Mouse (Mus musculus) MN1 (cell line): ENCODE measurements around the gene Il27ra.

Experiments used
- DNase-seq: peaks from one replicate; pipeline ENCODE4 v3.0.0-alpha.2; 2016; ENCODE audit warnings: low spot score

Il27ra gene

GRCm38 (mm10) chr8:84042066-84042947 lies at the start of gene Il27ra:
Gene Il27ra (minus strand): TSS chr8:84042589.
- DNase-seq, result peak; percentile 91

GRCm38 (mm10) chr8:84090585-84090984 lies 48.2 kb upstream of the Il27ra start:
- DNase-seq, result peak; percentile 45

DNA sequence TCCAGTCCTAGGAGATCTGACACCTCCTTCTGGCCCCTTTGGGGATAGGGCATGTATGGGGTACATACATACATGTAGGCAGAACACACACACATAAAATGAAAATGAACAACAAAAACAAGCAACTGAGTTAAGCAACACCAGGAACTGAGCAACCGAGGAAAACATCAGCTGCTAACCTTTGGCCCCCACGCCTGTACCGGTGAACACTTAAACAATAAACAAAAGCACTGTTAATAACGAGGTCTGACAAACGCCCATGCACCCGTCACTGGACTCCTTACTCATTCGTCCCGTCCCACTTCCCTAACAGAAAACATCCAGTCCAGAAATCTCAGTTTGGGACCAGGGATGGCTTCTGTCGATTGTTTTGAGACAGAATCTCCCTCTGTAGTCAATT lies 46.9 kb upstream of the Il27ra start:
- no peak for DNase-seq

DNA sequence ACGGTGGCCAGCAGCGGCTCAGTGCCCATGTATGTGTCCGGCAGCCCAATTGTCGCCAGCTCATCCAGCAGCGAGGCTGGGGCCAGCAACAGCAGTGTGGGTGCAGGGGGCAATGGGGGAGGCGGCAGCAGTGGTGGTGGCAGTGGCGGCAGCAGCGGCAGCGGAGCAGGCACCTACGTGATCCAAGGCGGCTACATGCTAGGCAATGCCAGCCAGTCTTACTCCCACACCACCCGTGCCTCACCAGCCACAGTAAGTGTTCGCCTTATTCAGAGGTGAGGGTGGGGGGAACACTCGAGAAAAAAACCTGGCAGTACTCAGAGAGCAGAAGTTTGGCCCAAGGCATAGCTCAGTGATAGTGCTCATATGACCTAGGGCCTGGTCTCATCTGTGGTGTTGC lies 45.4 kb upstream of the Il27ra start:
- DNase-seq, result no peak

- DNase-seq, result no peak
Observed at GRCm38 (mm10) chr8:84087156-84087555, 44.8 kb upstream of the Il27ra start.

DNA sequence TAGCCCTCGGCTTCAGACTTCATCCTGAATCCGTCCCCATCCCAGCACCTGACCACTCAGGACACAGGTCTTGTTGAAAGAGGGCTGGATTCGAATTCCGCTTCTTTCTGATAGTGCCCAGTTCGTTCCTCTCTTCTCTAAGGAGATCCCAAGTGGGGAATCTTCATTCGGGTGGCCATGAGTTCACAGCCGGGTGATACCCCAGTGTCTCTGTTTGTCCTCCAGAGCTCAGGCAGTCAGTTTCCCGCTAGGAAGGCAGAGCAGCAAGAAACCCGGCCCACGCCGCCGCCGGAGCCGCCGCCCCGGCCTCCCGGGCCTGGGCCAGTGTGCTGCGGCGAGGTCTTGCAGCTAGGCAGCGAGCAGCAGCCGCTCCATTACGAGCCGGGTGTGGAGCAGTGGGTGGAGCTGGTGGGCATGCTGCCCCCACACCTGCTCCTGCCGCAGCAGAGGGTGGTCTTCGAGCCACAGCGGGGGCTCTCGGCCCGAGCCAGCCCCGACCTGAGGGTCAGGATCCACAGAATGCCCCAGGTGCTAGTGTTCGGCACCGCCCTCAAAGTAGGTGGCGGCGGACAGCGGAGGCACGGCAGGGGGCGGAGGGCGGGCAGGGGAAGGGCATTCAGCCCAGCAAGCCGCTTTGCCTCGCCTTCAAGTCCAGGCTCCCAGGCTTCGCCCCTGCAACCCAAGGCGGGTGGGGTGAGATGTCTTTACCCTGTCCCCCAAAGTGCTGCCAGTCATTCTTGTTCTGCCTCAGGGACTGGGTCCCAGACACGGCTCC lies 42.1 kb upstream of the Il27ra start:
- DNase-seq, result no peak

DNA sequence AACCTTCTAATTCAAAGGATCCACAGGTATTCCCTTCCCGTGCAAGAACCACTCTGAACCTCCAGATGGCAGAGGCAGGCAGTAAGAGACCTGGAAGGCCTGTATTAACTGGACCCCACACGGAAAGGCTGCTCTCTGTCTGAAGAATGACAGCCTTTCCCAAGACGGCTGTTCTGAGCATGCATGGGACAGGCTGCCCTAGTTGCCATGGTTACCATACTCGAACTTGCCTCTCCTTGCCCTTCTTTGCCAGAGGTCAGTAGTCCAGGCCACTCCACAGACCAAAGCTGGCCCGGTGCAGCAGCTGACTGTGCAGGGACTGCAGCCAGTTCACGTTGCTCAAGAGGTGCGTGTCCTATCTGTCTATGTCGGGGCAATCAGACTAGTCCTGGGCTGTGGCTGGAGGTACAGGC lies 41.4 kb upstream of the Il27ra start:
- DNase-seq, result peak; percentile 83

- DNase-seq, result no peak
Observed at GRCm38 (mm10) chr8:84079206-84079605, 36.8 kb upstream of the Il27ra start.

GRCm38 (mm10) chr8:84076849-84077248 lies 34.5 kb upstream of the Il27ra start:
- DNase-seq, result no peak

DNA sequence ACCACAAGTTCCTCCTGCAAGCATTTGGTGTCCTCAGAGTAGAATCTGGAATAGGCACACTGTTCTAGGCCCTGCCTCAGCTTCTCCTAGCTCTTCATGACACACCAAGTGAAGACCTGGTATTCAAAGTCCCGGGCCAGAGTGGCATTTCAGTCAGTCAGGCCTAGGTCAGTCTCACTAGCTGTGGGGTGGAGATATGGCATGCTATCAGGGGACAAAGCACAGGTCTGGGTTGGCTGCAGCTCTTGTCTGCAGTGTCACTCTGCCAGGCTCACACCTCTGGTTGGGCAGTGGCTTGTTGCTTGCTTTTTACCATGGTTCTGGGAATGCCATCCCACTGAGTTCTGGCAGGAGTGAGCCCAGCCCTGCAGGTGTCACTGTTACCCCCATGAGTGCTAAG lies 34.0 kb upstream of the Il27ra start:
- no peak for DNase-seq

DNA sequence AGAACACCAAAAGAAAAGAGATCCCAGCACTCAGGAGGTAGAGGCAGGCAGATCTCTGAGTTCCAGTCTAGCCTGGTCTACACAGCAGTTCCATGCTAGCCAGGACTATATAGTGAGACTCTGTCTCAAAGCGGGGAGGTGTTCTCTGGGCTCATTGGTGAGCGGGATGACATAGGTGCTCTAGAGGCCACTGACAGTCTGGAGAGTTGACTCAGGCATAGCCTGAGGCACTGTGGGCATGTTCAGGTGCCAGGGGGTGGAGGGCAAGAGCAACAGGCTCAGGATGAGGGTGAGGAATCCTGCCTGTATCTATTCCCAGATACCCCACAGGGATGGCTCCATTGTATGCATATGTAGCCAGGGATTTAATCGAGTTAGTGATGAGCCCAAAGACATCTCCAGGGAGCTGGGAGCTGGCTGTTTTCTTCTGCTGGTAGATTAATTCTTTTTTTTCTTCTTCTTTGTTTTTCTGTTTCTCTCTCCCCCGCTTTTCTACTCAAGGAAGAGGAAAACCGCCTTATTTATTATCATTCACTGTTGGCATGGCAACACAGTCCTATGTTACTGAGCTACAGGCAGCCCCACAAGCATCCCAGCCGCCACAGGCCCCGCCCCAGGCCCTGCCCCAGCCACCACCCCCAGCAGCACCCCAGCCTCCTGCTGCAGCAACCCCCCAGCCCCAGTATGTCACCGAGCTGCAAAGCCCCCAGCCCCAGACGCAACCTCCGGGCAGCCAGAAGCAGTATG lies 31.0 kb upstream of the Il27ra start:
- peak; percentile 55 for DNase-seq

DNA sequence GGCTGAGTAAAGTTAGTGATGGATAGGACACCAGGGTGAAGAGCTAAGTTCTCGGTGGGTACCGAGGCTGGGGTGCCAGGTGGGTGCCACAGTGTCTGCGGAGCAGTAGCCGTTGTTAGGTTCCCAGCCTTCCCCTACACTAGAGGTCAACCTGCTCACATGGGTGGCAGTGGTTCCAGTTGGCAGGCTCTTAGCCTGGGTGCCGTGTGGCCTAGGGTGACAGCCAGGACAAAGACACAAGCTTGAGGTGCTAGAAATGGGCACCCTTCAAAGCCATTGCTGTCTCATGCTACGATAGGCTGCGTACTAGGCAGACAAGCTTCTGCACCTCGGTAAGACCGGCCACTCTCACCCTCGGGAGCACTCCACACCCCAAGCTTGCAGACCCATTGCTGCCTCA lies 29.9 kb upstream of the Il27ra start:
- DNase-seq, result no peak

DNA sequence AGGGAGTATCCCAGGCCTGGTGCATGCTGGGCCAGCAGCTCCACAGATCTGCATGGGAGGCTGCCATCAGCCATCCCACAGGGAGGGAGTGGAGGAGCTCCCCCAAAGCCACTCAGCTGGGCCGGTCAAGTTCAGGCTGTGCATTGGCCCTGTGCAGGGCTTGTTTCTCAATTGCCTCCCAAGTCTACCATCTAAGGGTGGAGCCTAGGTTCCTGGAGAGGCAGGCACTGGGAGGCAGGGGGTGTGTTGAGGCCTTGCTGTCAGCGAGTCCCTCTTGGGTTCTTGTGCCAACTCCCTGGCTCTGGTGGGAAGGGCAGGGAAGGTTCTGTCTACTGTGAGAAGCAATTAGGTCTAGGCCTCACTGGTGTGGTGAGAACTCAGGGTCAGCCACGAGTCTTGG lies 29.5 kb upstream of the Il27ra start:
- no peak for DNase-seq

DNA sequence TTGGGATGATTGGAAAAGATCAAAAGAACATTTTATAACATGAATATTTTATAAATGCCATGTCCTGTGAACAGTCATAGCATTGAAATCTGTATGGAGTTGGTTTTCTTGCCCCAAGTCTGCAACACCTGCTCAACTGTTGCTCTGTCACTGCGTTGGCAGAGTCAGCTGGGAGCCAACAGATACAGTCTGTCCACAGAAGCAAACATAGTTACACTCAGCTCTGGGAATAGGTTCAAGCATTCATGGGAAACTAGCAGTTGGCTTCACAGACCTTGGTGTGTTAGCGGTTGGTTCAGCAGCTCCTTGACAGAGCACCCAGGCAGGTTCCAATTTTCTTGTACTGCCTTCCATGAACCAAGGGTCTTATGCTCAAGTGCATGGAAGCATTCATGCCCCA lies 28.3 kb upstream of the Il27ra start:
- DNase-seq, result no peak

- no peak for DNase-seq
Observed at GRCm38 (mm10) chr8:84070241-84070640, 27.9 kb upstream of the Il27ra start.

GRCm38 (mm10) chr8:84069750-84070149 lies 27.4 kb upstream of the Il27ra start:
- DNase-seq, result no peak

GRCm38 (mm10) chr8:84069169-84069568 lies 26.8 kb upstream of the Il27ra start:
- DNase-seq, result no peak

GRCm38 (mm10) chr8:84068316-84069035 lies 26.1 kb upstream of the Il27ra start:
- no peak for DNase-seq

GRCm38 (mm10) chr8:84067911-84068310 lies 25.5 kb upstream of the Il27ra start:
- no peak for DNase-seq

- peak; percentile 93 for DNase-seq
Observed at GRCm38 (mm10) chr8:84067047-84067573, 24.7 kb upstream of the Il27ra start.

- DNase-seq, result peak; percentile 100
Observed at GRCm38 (mm10) chr8:84066291-84066930, 24.0 kb upstream of the Il27ra start, which contains the start of gene Rfx1. Gene Rfx1 (plus strand): TSS chr8:84066834.
